Mouse (Mus musculus): ENCODE results near the gene Dek. TPM values are rescaled to one million over a fixed set of nuclear protein-coding genes. Genes with fewer than 3 reads are reported as not detected.

Gene Dek
- total RNA-seq, 2 experiments from 2014 or later, result 42.1 to 45.6 TPM

- DNase-seq (ENCODE audit: extremely low spot score in 1 of 2, low spot score in 1 of 2), result no peak
These were observed 6.1 kb upstream of the Dek start for GRCm38 (mm10) chr13:47112056-47112455.

- no peak for DNase-seq (ENCODE audit: extremely low spot score in 1 of 2, low spot score in 1 of 2)
These were observed 5.2 kb upstream of the Dek start for GRCm38 (mm10) chr13:47111185-47111584.

- DNase-seq (ENCODE audit: extremely low spot score in 1 of 2, low spot score in 1 of 2), result no peak
These were observed 3.2 kb upstream of the Dek start for GRCm38 (mm10) chr13:47109239-47109638.

- no peak for DNase-seq (ENCODE audit: extremely low spot score in 1 of 2, low spot score in 1 of 2)
These were observed 533 bp upstream of the Dek start for GRCm38 (mm10) chr13:47106580-47106888.

GRCm38 (mm10) chr13:47104856-47105541 lies 1.0 kb downstream of the Dek start:
- DNase-seq (ENCODE audit: extremely low spot score in 1 of 2, low spot score in 1 of 2), result no peak

- DNase-seq (ENCODE audit: extremely low spot score in 1 of 2, low spot score in 1 of 2), result no peak
These were observed 1.9 kb downstream of the Dek start for GRCm38 (mm10) chr13:47104146-47104545.

GRCm38 (mm10) chr13:47100587-47100986 lies 5.4 kb downstream of the Dek start:
- no peak for DNase-seq (ENCODE audit: extremely low spot score in 1 of 2, low spot score in 1 of 2)

- DNase-seq (ENCODE audit: extremely low spot score in 1 of 2, low spot score in 1 of 2), result no peak
These were observed 6.7 kb downstream of the Dek start for GRCm38 (mm10) chr13:47099265-47099664.

- no peak for DNase-seq (ENCODE audit: extremely low spot score in 1 of 2, low spot score in 1 of 2)
These were observed 9.4 kb downstream of the Dek start for GRCm38 (mm10) chr13:47096591-47096990.

GRCm38 (mm10) chr13:47093791-47094190 lies 12.2 kb downstream of the Dek start:
- no peak for DNase-seq (ENCODE audit: extremely low spot score in 1 of 2, low spot score in 1 of 2)

- DNase-seq (ENCODE audit: extremely low spot score in 1 of 2, low spot score in 1 of 2), result no peak
These were observed 16.7 kb downstream of the Dek start for GRCm38 (mm10) chr13:47089271-47089670.

GRCm38 (mm10) chr13:47088433-47088832 lies 17.6 kb downstream of the Dek start:
- no peak for DNase-seq (ENCODE audit: extremely low spot score in 1 of 2, low spot score in 1 of 2)

GRCm38 (mm10) chr13:47080905-47081505 lies 25.0 kb downstream of the Dek start:
- DNase-seq (ENCODE audit: extremely low spot score in 1 of 2, low spot score in 1 of 2), result no peak

GRCm38 (mm10) chr13:47078799-47079198 lies 27.2 kb downstream of the Dek start:
- no peak for DNase-seq (ENCODE audit: extremely low spot score in 1 of 2, low spot score in 1 of 2)

- DNase-seq (ENCODE audit: extremely low spot score in 1 of 2, low spot score in 1 of 2), result no peak
These were observed 28.6 kb downstream of the Dek start for GRCm38 (mm10) chr13:47077367-47077766.

- no peak for DNase-seq (ENCODE audit: extremely low spot score in 1 of 2, low spot score in 1 of 2)
These were observed 29.8 kb downstream of the Dek start for GRCm38 (mm10) chr13:47076156-47076555.

GRCm38 (mm10) chr13:47072484-47072883 lies 33.5 kb downstream of the Dek start:
- no peak for DNase-seq (ENCODE audit: extremely low spot score in 1 of 2, low spot score in 1 of 2)

- DNase-seq (ENCODE audit: extremely low spot score in 1 of 2, low spot score in 1 of 2), result no peak
These were observed 34.1 kb downstream of the Dek start for GRCm38 (mm10) chr13:47071871-47072270.

- DNase-seq (ENCODE audit: extremely low spot score in 1 of 2, low spot score in 1 of 2), result no peak
These were observed 35.5 kb downstream of the Dek start for GRCm38 (mm10) chr13:47070329-47071080.

- no peak for DNase-seq (ENCODE audit: extremely low spot score in 1 of 2, low spot score in 1 of 2)
These were observed 39.0 kb downstream of the Dek start for GRCm38 (mm10) chr13:47067001-47067400.

- DNase-seq (ENCODE audit: extremely low spot score in 1 of 2, low spot score in 1 of 2), result no peak
These were observed 39.5 kb downstream of the Dek start for GRCm38 (mm10) chr13:47066516-47066915.
